21 mouse cellular contexts compared by ENCODE assay signal in the genomic region with DNA sequence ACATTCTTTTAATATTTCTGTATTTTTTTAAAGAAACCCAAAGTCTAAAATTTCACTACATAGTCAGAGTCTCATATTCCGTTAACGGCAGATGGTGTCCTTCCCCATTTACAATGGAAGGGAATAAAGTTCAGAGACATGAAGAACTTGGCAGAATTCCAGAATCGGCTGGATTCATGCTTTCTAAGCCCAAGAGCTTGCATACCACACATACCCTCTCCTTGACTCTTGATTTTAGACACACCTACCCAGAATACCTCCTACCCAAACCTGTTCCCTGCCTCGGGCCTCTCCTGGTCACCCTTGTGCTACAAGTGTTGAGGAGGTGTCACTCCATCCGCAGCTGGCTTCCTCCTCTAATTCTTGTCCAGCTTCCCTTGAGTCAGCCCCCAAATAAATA.
DNase-seq lines count a peak whose midpoint lies in the region; ATAC-seq and TF ChIP-seq lines count a peak whose summit lies in the region.
"Had no signal": no experiment of that assay in that cellular context is flagged by ENCODE, and none has a peak within 500 bp of the region (broad histone marks: within the 10 kb centered on the region; RNA-seq: fewer than 3 reads in every experiment).

No protein-coding gene starts in this region.

- H3K36me3 ChIP-seq in kidney, adult 2 months (ENCODE audit: control insufficient read depth, insufficient read depth, low read length): no peaks in the 10 kb centered on the region
- no peaks in the 10 kb centered on the region for H3K36me3 ChIP-seq in lung, embryonic 15.5 days
- no peaks in the 10 kb centered on the region for H3K36me3 ChIP-seq in limb, embryonic 15.5 days
- H3K36me3 ChIP-seq: embryonic facial prominence, embryonic 15.5 days; heart, embryonic 13.5 days; liver, embryonic 12.5 days; midbrain, embryonic 12.5 days; neural tube, embryonic 12.5 days had no signal

- no peak for TF ChIP-seq POLR2A in kidney, adult 2 months (IDR thresholded peaks at IDR 0.05; ENCODE audit: low read depth, low read length)
- TF ChIP-seq POLR2A in brain, embryonic 14.5 days (IDR thresholded peaks at IDR 0.05; ENCODE audit: borderline replicate concordance, extremely low read depth, insufficient read depth, insufficient read length, poor library complexity, severe bottlenecking): no peak

- peak; percentile 23 for DNase-seq in kidney, adult 2 months
- no peak for DNase-seq in kidney, adult 9 months
- DNase-seq in lung, postnatal 14 days: no peak
- DNase-seq in brain, embryonic 14.5 days (ENCODE audit: low read depth): peak; percentile 31
- no peak for DNase-seq in urinary bladder, postnatal 36 days (ENCODE audit: low spot score in 2 of 2)
- DNase-seq in left cerebral cortex, postnatal 25 days (ENCODE audit: low spot score in 2 of 2): no peak
- DNase-seq: B cell, adult 2 months; cerebellum, adult 9-10 months; heart, postnatal 36 days; kidney, adult 18-20 months; right cerebral cortex, postnatal 4 days; thymus, adult 2 months had no signal

- peak; percentile 86 for ATAC-seq in lung, embryonic 15.5 days (ENCODE audit: borderline replicate concordance, extremely low read depth, low FRiP score, low TSS enrichment)
- 0 out of 2 replicates have a peak, but pooled peaks have one; percentile 40 for ATAC-seq in limb, embryonic 15.5 days (ENCODE audit: insufficient number of reproducible peaks, low FRiP score, low TSS enrichment, low read depth)
- ATAC-seq: hindbrain, embryonic 16.5 days; liver, embryonic 12.5 days had no signal

- H3K9ac ChIP-seq in lung, embryonic 15.5 days: no peak overlapping the region
- H3K9ac ChIP-seq in limb, embryonic 15.5 days: no peak overlapping the region
- H3K9ac ChIP-seq: embryonic facial prominence, embryonic 15.5 days; heart, embryonic 13.5 days; liver, embryonic 12.5 days; midbrain, embryonic 12.5 days; neural tube, embryonic 12.5 days had no signal

- no peaks in the 10 kb centered on the region for H3K9me3 ChIP-seq in lung, embryonic 15.5 days
- H3K9me3 ChIP-seq in limb, embryonic 15.5 days: no peaks in the 10 kb centered on the region
- H3K9me3 ChIP-seq: embryonic facial prominence, embryonic 15.5 days; heart, embryonic 13.5 days; liver, embryonic 12.5 days; midbrain, embryonic 12.5 days had no signal

- no peak overlapping the region for H3K27ac ChIP-seq in kidney, adult 2 months (ENCODE audit: insufficient read depth, low read depth, low read length)
- H3K27ac ChIP-seq in lung, embryonic 15.5 days: peak overlapping the region; percentile 78
- no peak overlapping the region for H3K27ac ChIP-seq in limb, embryonic 15.5 days
- H3K27ac ChIP-seq: embryonic facial prominence, embryonic 15.5 days; heart, embryonic 13.5 days; liver, embryonic 12.5 days; macrophage; midbrain, embryonic 12.5 days; neural tube, embryonic 12.5 days had no signal

- no peak for TF ChIP-seq CTCF in kidney, adult 2 months (conservative IDR thresholded peaks at IDR 0.05; ENCODE audit: insufficient read depth, insufficient read length, low read depth, low read length)
- TF ChIP-seq CTCF in brain, embryonic 14.5 days (IDR thresholded peaks at IDR 0.05; ENCODE audit: borderline replicate concordance, extremely low read depth, insufficient read depth, insufficient read length): no peak

- H3K4me2 ChIP-seq in lung, embryonic 15.5 days: no peak overlapping the region
- H3K4me2 ChIP-seq in limb, embryonic 15.5 days: no peak overlapping the region
- H3K4me2 ChIP-seq: embryonic facial prominence, embryonic 15.5 days; heart, embryonic 13.5 days; liver, embryonic 12.5 days; midbrain, embryonic 12.5 days; neural tube, embryonic 12.5 days had no signal

- H3K4me3 ChIP-seq in kidney, adult 2 months (ENCODE audit: insufficient read depth, low read depth, low read length): no peak overlapping the region
- no peak overlapping the region for H3K4me3 ChIP-seq in lung, embryonic 15.5 days
- no peak overlapping the region for H3K4me3 ChIP-seq in limb, embryonic 15.5 days
- H3K4me3 ChIP-seq: embryonic facial prominence, embryonic 15.5 days; heart, embryonic 13.5 days; liver, embryonic 12.5 days; midbrain, embryonic 12.5 days; neural tube, embryonic 12.5 days had no signal

- intact Hi-C loops in left cerebral cortex, postnatal 25 days (cut with DNase I): no loop called here

- no peaks in the 10 kb centered on the region for H3K27me3 ChIP-seq in kidney, adult 2 months (replicated peaks; ENCODE audit: control insufficient read depth, insufficient read depth, low read length)
- no peaks in the 10 kb centered on the region; the same call in 1 of the 2 replicates for H3K27me3 ChIP-seq in lung, embryonic 15.5 days
- peaks cover 15% of the 10 kb centered on the region; the same call in 1 of the 2 replicates for H3K27me3 ChIP-seq in limb, embryonic 15.5 days
- H3K27me3 ChIP-seq: embryonic facial prominence, embryonic 15.5 days; liver, embryonic 12.5 days had no signal

- no peaks in the 10 kb centered on the region for H3K4me1 ChIP-seq in kidney, adult 2 months (ENCODE audit: control insufficient read depth, insufficient read depth, low read length)
- peaks cover 14% of the 10 kb centered on the region for H3K4me1 ChIP-seq in lung, embryonic 15.5 days
- no peaks in the 10 kb centered on the region for H3K4me1 ChIP-seq in limb, embryonic 15.5 days
- H3K4me1 ChIP-seq: liver, embryonic 12.5 days; neural tube, embryonic 12.5 days had no signal

- 39% methylated on average over 5 of the region's 5 CpGs for WGBS in kidney, adult 2 months
- 25% methylated on average over 5 of the region's 5 CpGs for WGBS in lung, embryonic 15.5 days
- 33% methylated on average over 5 of the region's 5 CpGs for WGBS in limb, embryonic 15.5 days

Comparison
In these comparisons a context has a peak if more than half of its experiments do, and no peak if none do; other contexts are left out.
1. DNase-seq: peak in kidney, adult 2 months (single experiment) and brain, embryonic 14.5 days (single experiment); none in kidney, adult 9 months (single experiment), lung, postnatal 14 days (single experiment), urinary bladder, postnatal 36 days (0 of 2) and left cerebral cortex, postnatal 25 days (0 of 2).